Mouse (Mus musculus): ENCODE data around the gene Sel1l.
A peak's percentile ranks its signal among the peaks of the same experiment; 100 is the strongest.

Gene Sel1l

GRCm38 (mm10) chr12:91818726-91819125 lies 30.2 kb downstream of the Sel1l start:
- no peak for DNase-seq (ENCODE audit: low read depth, low spot score)

- DNase-seq (ENCODE audit: low read depth, low spot score), result peak; percentile 74
Measured at GRCm38 (mm10) chr12:91815990-91816389, 33.0 kb downstream of the Sel1l start.

- no peak for DNase-seq (ENCODE audit: low read depth, low spot score)
Measured at GRCm38 (mm10) chr12:91815552-91815951, 33.4 kb downstream of the Sel1l start.

- no peak for DNase-seq (ENCODE audit: low read depth, low spot score)
Measured at GRCm38 (mm10) chr12:91808911-91809310, 40.0 kb downstream of the Sel1l start.

- no peak for DNase-seq (ENCODE audit: low read depth, low spot score)
Measured at GRCm38 (mm10) chr12:91807761-91808160, 41.2 kb downstream of the Sel1l start.

GRCm38 (mm10) chr12:91807095-91807494 lies 41.9 kb downstream of the Sel1l start:
- DNase-seq (ENCODE audit: low read depth, low spot score), result no peak

- DNase-seq (ENCODE audit: low read depth, low spot score), result no peak
Measured at GRCm38 (mm10) chr12:91804262-91804661, 44.7 kb downstream of the Sel1l start.

- no peak for DNase-seq (ENCODE audit: low read depth, low spot score)
Measured at GRCm38 (mm10) chr12:91803207-91803932, 45.6 kb downstream of the Sel1l start.

GRCm38 (mm10) chr12:91802586-91803206 lies 46.3 kb downstream of the Sel1l start:
- DNase-seq (ENCODE audit: low read depth, low spot score), result no peak

GRCm38 (mm10) chr12:91800861-91801385 lies 48.0 kb downstream of the Sel1l start:
- DNase-seq (ENCODE audit: low read depth, low spot score), result no peak

GRCm38 (mm10) chr12:91799821-91800335 lies 49.1 kb downstream of the Sel1l start:
- no peak for DNase-seq (ENCODE audit: low read depth, low spot score)

- DNase-seq (ENCODE audit: low read depth, low spot score), result peak; percentile 26
Measured at GRCm38 (mm10) chr12:91799379-91799773, 49.6 kb downstream of the Sel1l start.

- DNase-seq (ENCODE audit: low read depth, low spot score), result peak; percentile 48
Measured at GRCm38 (mm10) chr12:91798720-91799378, 50.1 kb downstream of the Sel1l start.

- no peak for DNase-seq (ENCODE audit: low read depth, low spot score)
Measured at GRCm38 (mm10) chr12:91796774-91797173, 52.2 kb downstream of the Sel1l start.

GRCm38 (mm10) chr12:91793266-91793665 lies 55.7 kb downstream of the Sel1l start:
- peak; percentile 75 for DNase-seq (ENCODE audit: low read depth, low spot score)

GRCm38 (mm10) chr12:91791822-91792221 lies 57.1 kb downstream of the Sel1l start:
- no peak for DNase-seq (ENCODE audit: low read depth, low spot score)

- DNase-seq (ENCODE audit: low read depth, low spot score), result peak; percentile 70
Measured at GRCm38 (mm10) chr12:91789801-91790200, 59.2 kb downstream of the Sel1l start.

GRCm38 (mm10) chr12:91788446-91788845 lies 60.5 kb downstream of the Sel1l start:
- DNase-seq (ENCODE audit: low read depth, low spot score), result peak; percentile 61

- DNase-seq (ENCODE audit: low read depth, low spot score), result no peak
Measured at GRCm38 (mm10) chr12:91787959-91788437, 61.0 kb downstream of the Sel1l start, which contains the start of gene Ston2. Ston2 (minus strand) TSS chr12:91788387.

GRCm38 (mm10) chr12:91786355-91786754 lies 62.6 kb downstream of the Sel1l start:
- DNase-seq (ENCODE audit: low read depth, low spot score), result peak; percentile 48

GRCm38 (mm10) chr12:91781432-91781831 lies 67.5 kb downstream of the Sel1l start:
- no peak for DNase-seq (ENCODE audit: low read depth, low spot score)

GRCm38 (mm10) chr12:91780531-91780930 lies 68.4 kb downstream of the Sel1l start:
- no peak for DNase-seq (ENCODE audit: low read depth, low spot score)
